Mouse (Mus musculus): ENCODE results near the gene Maml2.

DNA sequence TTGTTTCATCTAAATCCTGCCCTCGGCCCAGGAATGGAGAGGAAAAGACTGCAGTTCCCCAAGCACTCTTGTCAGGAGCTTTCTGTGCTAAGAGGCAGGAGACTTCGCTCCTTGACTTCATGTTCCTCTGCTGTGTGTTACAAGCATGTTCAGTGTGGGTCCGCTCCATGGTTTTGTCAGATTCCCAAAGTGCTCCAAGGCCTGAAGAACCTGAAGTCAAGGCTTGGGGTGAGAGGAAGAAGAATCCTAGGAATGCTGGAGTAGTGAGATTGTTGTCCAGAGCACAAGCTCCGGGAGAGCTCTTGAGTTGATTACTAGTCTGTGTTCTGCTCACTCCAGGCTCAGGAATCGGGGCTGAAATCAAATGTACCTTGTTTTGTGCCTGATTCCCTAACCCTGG, 17.6 kb downstream of the Maml2 start:
- TF ChIP-seq MYOD1 (IDR thresholded peaks at IDR 0.05; ENCODE audit: control insufficient read depth, insufficient read length, low read depth) (no peak), MAX (IDR thresholded peaks at IDR 0.05) (no peak), USF1 (IDR thresholded peaks at IDR 0.05; ENCODE audit: low read depth) (no peak), CTCF (IDR thresholded peaks at IDR 0.05; ENCODE audit: control insufficient read depth, insufficient read depth, insufficient read length) (no peak), CEBPB (IDR thresholded peaks at IDR 0.05; ENCODE audit: low read depth) (no peak), FOSL1 (IDR thresholded peaks at IDR 0.05; ENCODE audit: insufficient read depth, low read length, poor library complexity, severe bottlenecking) (no peak), MYOG (IDR thresholded peaks at IDR 0.05; ENCODE audit: control insufficient read depth, extremely low read depth, insufficient read length) (no peak)

Data from C2C12 (cell line).